Mouse (Mus musculus) lung, postnatal 0 days (tissue): Measurements from ENCODE around the gene D6Ertd527e.

Experiments used
- CTCF ChIP-seq: IDR thresholded peaks from 2 replicates; pipeline ENCODE4 v1.5.1; 2016; ENCODE audit warnings: antibody characterized with exemption, mild to moderate bottlenecking
- EP300 ChIP-seq: IDR thresholded peaks from 2 replicates; pipeline ENCODE4 v1.6.1; 2016; ENCODE audit warnings: antibody characterized with exemption, mild to moderate bottlenecking, control low read depth

DNA sequence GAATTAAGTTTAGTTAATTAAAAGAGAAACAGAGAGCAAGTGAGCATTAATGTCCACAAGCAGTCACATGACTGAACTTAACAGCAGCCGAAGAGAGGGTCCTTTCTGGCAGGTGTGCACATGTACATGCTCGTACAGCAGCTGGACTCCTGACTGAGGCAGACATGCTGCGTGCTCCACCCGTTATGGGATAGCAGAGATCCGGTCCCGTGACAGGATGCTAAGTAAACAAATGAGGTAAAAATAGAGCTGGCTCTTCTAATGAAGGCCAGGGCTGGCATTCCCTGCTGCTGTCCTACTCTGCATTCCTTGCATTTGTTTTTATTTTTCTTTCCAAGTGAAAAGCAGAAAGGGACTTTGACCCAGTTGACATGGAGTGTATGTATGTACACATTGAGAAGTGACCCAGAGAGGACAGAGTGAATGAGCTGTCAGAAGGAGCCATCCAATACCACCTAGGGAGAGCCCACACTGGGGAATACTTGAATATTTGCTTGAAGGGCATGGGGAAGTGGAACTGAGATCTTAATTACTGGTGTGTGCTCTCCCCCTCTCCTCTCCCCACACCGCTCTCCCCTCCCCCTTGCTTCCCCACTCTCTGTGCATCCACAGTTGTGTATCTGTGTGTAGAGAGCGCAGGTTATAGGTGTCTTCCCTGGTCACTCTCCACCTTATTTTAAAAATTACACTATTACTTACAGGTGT lies 22.7 kb downstream of the D6Ertd527e start:
- no peak for TF ChIP-seq CTCF
- TF ChIP-seq EP300 = peak; percentile 69
